Mouse (Mus musculus) retina, postnatal 1 day (tissue): Measurements from ENCODE around the gene Bcat1.

ENCODE experiments used
- DNase-seq: peaks from one replicate; pipeline ENCODE4 v3.0.0-alpha.2; 2012

Gene Bcat1

DNA sequence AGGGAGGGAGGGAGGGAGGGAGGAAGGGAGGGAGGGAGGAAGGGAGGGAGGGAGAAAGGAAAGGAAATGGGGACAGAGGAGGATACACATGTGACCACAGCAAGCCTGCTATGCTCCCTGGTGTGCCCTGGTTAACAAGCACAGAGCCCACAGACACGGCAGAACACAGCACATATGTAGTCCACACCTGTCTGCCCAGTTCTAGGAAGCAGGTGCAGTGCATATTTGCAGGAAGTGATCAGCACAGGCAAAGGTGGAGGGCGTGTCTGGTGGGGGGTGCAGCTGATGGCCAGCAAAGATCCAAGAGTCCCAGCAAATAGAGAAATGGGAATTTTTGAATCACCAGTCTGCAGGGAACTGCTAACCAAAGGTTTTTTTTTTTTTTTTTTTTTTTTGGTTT lies 23.3 kb downstream of the Bcat1 start:
- no peak for DNase-seq

DNA sequence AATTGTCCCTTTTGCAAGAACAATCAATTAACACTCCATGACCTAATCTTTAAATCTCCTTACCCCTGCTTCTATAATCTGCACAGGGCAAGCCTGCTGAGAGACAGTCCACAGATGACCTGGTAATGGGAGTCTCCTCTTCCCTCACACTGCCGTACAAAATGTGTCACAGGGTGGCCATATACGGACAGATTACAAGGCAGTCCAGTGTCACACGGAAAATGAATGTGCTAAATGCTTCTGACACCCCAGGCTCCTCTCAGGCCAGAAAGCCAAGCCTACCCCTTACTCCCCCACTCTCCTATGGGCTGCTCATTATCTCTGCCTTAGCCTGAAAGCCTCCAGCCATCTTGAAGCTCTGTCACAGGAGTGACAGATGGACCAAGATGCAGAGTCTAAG lies 25.1 kb downstream of the Bcat1 start:
- peak; percentile 93 for DNase-seq

DNA sequence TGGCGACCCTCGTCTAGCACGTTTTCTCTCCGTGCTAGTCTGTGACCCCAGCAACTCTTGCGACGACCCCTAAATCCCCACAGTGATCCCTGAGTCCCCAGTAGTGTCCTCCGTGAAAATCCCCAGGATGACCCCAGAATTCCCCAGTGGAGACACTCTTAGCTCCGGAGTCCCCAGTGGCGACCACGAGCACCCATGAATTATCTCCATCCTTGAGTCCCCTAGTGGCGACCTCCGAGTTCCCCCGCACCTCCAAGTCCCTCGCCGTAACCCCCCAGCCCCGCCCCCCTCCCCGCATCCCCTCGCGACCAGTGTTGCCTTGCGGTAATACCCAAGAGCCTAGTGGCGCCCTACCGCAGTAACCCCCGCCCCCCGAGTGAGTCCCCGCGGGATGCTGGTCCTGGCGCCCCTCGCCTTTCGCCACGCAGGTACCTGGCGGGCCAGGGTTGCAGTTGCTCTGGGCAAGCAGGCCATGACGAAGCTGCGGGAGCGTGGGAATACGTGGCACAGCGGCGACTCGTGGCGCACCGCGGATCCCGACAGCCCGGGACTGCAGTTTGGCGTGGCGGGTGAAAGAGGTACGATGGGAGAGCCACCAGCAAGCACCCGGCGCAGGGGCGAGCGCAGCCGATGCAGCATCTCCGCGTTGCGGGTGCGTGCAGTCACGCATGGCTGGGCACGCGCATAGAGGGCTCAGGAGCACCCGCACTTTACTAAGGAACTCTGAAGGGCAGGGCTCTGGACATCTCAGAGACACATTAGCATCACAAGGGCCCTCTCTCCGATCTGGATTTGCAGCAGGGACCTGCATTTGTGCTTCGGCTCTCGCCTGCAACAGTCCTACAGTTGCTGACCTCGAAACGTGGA lies 27.6 kb downstream of the Bcat1 start:
- peak; percentile 81 for DNase-seq

DNA sequence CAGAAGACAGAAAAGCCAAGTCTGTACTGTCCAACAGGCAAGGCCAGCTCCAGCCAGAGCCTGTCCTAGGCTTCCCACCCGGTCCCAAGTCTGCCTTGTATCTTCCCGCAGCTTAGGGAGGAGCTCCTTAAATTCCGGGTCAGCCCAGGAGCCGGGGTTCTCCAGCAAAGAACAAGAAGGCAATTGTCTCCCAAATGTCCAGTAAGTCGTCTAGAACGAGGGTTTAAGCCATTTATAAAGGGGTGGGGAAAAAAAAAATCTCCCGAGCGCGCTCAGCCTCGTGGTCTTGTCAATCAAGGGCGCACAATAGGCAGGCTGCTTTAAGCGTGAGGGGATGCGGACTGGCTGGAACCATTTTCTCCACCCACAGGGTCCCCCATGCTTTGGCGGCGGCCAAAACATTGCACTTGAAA lies 28.5 kb downstream of the Bcat1 start:
- peak; percentile 90 for DNase-seq

DNA sequence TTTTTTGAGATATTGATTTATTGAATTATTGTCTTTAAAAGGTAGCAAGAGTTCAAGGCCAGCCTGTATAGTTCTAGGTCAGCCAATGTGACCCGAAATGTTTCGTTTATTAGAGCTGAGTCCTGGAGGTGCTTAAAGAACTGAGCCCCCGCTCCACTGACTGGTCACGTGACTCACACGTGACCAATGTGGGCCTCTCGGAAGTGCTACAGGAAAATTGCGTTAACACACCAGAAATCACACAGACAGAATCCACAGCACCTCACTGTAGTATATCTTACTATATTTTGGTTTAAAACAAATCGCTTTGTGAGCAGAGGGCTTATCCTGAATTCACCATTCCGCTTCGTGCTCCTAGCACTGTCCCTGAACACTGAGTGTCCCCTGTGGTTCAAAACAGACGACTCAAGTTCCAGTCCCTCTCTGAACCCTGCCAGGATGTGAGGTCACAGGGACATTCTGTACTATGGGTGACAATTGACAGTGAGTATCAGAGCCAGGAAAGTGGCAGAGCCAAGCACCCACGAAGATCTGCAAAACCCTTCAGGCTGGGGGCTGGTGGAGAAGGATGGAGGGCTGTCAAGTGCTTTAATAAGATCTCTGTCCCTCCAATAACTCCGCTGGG lies 29.6 kb downstream of the Bcat1 start:
- no peak for DNase-seq

DNA sequence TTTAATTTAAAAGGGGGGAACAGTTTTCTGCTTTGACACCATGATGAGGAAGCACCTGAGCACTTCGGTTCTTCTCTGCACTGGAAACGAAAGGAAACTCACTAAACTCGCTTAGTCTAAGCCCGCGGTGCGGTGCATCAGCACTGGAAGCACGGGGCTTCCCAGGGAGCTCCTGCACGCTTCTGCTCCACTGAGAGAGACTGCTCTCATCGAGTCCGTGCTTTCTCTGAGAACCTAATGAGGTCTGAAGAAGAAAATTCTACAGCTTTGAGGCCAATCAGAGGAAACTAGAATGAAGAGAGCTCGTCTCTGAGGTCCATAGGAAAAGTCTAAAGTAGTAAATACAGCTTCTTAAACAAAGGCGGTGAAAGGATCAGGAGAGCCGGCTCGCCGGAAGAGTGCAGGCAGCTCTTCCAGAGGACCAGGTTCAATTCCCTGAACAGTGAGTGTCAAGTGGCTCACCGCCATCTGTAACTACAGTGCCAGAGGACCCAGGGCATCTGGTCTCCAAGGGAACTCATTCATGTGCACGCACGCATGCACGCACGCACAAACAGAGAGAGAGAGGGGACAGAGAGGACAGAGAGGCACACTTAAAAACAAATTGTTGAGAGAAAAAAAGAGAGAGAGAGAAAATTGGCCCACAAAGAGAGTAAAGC lies 30.9 kb downstream of the Bcat1 start:
- no peak for DNase-seq

DNA sequence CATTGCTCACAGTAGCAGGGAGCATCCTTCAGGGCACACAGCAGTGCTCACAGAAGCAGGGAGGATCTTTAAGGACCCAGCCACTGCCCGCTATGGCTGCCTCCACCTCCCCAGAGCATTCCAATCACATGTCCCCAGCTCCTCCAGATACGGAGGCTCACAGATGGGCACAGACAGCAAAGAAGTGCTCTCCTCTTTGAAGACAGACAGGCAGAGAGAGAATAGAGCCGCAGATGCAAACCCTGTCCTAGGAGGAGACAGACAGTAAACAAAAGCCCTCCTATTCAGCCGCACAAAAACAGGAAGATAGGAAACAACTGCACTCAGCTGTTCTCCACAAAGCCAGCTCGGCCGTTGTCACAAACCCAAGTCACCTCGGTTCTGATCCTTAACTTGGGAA lies 35.3 kb downstream of the Bcat1 start:
- no peak for DNase-seq

DNA sequence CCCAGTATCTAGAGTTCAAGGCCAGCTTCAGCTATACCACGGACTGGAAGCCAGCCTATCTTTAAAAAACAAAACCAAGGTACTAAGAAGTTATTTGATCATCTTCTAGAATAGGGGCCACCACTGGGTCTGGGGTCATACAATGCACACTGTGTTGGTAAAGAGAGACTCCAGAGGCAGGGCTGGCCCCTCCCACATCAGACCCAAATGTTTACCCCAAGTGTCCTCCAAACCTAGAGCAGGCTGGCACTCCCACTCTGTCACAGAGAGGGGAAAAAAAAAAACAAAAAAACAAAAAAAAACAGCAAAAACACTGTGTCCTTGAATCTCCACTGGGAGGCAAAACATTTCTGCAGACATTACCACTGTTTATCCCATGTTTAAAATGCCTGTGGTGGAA lies 38.4 kb downstream of the Bcat1 start:
- DNase-seq: no peak

DNA sequence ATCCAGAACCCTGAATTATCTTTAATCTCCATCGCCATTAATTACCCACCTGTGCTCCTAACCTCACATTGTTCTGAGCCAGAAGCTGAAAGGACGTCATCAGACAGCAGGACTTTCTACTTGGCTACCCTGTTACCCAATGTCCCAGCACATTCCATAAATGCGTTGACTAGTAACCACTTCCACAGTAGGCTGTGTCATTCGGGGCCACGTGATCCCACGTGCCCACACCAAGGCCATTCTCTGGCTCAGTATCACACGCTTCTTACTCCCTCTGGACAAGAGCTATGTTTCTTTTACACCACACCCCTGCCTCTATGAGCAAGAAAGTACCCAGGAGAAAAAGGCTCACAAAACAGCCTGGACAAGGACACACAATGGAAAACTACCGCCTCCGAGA lies 40.6 kb downstream of the Bcat1 start:
- no peak for DNase-seq

DNA sequence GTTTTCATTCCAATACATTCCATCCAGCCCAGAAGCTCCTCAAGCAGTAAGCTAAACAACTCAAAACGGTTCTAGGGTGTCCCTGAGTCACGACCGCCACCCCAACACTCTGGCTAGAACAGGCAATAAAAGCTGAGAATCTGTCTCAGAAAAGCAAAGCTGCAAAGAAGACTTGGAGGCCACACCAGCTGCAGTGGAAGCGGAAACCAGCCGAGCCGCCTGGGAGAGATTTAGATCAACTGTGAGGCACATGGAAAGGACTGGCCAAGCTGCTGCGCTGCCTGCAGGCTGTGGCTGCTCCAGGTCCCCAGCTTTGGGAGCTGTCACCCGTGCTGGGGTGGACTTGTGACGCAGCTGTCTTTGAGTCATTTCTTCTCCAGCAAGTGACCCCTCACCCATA lies 45.4 kb downstream of the Bcat1 start:
- DNase-seq: no peak

DNA sequence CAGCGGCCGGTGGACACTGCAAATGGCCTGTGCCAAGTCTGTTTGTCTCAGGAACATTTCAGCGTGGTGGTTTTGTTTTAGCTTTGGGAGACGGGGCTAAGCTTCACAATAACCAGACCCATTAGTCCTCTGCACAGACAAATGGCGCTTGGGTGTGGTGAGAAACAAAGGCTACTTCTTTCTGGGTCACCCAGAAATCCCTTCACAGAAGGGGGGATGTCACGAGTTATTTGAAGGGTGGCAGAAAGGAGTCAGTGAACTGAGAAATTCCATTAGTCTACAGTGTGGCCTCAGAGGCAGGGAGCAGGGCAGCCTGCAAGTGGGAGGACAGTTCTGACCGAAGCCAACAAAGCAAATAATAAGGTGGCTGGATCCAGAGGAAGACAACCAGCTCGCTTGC lies 52.0 kb downstream of the Bcat1 start:
- DNase-seq: peak; percentile 93

DNA sequence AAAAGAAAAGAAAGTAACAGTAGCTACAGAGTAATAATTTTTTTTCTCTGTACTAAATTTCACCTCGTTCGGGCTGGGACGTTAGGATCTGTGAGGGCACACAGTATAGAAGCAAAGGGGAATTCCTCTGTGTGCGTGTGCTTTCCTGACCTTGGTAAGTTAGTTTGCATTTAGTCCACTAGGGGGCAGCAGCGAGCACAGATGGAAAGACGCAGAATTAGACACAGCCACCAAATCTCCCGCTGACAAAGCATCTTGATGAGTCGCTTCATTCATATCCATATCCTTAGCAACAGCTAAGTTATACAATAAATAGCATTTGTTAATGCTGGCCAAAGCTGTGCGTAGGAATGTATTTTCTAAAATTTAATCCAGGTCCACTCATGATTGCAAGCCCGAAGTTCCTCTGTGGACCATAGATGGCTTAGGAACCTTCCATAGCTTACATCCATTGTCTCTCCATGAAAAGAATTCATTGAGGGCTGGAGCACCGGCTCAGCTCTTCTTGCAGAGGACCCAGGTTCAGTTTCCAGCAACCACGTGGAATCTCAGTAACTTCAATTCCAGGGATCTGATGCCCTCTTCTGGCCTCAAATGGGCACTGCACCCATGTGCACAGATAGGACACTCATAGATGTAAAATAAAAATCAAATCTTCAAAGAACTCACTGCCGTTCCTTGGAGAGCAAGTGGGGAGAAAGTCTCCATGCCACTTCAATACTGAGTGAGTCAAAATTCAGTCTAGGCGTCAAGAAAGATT lies 52.8 kb downstream of the Bcat1 start:
- peak; percentile 78 for DNase-seq

DNA sequence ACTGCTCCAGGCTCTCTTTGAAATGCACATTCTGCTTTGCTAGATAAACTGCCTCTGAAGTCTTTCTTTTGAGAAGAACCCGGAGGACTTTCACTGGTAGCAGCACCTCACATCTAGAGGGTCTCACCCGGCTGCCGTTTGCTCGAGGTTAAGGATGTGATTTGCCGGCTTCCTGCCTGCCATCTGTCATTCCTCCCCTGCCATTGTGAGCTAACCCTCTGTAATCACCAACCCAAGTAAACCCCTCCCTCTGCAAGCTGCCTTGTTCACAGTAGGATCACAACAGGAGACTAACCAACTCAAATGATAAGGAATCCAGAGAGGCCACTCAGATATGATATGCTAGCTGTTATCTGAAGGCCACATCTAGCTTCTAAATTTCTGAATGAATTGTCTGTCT lies 53.6 kb downstream of the Bcat1 start:
- peak; percentile 51 for DNase-seq

DNA sequence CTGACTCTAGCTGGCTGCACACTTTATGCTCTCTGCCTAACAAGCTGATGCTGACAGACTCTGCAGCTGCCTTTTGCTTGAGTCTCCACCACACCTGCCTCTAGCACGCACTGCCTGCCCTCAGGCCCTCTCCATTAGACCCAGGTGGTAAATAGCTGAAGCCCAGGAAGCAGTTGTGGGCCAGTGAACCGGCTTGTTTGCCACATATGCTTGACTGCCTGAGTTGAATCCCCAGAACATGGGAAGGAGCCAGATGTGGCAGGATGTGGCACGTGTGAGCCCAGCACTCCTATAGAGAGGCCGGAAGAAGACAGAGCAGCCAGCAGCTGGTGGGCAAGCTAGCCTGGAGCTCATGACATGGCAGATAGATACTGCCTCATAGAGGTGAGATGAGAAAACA lies 55.4 kb downstream of the Bcat1 start:
- DNase-seq: peak; percentile 49

DNA sequence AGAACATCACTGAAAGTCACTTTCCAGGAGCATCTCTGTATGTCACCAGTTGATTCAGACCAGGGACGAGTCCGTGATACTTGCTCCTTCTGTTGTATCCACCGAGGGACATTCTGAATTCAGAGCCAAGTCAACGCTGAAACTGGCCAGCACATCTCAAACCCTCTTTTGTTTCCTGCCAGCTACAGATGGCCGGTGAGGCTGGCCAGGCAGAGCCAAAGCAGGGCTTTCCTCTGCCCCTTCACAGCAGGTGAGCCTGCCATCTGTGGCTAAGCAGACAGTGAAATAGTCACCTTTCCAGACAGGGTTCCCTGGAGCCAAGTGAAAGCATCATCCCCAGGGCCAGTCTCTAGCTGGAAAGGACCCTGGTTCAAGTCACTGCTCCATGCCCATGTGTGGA lies 57.7 kb downstream of the Bcat1 start:
- DNase-seq: no peak

DNA sequence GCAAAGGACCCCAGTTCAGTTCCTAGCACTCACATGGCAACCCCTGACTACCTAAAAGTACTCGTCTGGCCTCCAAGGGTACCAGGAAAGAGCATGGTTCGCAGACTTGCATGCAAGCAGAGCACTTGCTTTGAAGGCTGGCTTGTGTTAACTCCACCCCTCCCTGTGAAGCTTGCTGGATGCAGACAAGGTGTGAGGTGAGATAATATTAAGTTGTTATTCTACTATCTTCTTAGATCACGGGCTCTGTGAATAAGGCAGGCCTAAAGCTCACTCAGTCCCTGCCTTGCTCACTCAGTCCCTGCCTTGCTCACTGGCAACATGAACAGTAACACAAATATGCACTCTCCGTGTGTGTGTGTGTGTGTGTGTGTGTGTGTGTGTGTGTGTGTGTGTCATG lies 58.5 kb downstream of the Bcat1 start:
- no peak for DNase-seq

DNA sequence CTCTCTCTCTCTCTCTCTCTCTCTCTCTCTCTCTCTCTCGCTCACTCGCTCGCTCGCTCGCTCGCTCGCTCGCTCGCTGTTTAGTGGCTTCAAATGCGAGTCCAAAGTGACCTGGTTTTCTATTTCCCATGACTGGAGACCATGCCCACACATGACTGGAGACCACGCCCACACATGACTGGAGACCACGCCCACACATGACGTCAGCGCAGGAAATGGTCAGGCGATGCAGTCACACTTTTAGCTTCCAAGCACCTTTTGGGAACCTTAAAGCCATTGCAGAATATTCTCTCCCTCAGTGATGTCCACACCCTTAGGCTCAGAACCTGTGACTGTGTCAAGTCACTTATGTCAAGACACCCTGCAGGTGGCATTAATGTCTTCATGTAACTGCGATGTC lies 59.3 kb downstream of the Bcat1 start:
- no peak for DNase-seq

DNA sequence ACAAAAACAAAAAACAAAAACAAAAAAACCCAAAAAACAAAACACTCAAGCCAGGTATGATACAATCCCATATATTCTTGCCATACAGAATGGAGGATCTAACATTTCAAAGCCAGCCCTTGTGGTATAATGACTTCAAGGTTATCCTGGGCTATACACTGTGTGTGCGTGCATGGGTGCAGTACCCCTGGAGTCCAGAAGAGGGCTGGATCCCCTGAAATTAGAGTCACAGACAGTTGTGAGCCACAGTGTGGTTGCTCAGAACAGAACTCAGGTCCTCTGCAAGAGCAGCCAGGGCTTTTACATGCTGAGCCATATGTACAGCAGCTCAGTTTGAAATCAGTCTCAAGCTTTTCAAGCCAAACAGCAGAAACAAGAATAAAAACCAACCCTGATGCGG lies 61.0 kb downstream of the Bcat1 start:
- DNase-seq: no peak

DNA sequence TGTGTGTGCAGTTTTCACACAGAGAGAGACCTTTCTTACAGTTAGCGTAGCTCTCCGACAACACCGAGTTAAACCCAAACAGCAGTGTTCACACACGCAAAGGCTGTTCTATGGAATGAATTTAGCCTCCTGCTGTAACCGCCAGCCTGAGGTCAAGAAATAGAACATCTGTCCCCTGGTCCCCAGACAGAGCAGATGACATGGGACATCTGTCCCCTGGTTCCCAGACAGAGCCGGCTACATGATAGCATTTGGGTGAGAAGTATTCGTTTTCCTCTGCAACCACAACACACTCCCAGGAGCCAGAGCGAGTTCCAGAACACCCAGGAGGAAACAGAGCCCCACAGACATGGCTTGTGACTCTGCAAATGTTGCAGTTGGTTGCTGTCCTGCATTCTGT lies 63.3 kb downstream of the Bcat1 start:
- DNase-seq: no peak

DNA sequence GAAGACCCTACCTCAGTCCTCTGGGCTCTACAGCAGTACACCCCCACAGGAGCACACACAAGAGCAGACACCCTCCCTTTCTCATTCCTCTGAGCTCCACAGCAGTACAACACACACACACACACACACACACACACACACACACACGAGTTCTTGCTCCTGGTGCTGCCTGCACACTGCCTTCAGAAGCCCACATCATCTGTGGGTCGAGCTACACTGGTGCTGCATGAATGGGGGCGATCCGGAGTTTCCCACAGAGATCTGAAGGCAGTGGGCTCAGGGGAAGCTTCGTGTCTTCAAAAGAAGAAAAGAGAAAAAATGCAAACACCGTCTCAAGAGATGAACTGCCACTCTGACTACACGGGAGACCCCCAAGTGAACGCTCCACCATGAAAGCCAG lies 64.8 kb downstream of the Bcat1 start:
- DNase-seq: no peak

DNA sequence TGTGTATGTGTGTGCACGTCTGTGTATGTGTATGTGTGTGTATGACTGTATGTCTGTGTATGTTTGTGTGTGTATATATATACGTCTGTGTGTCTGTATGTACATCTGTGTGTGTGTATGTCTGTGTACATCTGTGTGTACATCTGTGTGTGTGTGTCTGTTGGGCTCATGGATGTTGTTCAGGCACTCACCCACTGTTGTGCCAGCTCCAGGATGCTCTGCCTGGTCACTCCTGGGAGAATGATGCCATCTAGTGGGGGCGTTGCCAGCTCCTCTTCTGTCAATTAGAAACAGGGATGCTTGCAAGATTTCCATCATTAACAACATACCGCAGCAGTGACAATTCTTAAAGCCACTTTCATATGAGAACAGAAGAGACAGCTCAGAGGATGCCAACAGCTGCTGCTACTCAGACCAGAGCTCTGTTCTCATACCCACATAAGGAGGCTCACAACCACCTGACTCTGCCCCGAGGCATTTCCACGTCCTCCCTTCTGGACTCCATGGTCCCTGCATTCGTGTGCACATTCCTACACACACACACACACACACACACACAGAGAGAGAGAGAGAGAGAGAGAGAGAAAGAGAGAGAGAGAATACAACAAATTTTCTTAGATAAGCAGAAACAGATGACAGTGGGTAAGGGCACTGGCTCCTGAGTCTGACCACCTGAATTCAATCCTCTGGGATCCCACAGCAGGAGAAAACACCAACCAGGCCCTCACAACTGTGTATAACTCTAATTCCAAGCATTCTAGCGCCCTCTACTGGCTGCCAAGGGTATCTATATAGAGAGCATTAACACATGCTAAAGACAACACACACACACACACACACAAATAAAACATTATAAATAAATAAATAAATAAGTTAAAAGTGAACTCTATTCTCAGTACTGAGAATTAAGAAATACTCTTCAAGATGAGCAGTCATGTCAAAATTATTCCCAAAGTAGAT lies 65.8 kb downstream of the Bcat1 start:
- peak; percentile 55 for DNase-seq

DNA sequence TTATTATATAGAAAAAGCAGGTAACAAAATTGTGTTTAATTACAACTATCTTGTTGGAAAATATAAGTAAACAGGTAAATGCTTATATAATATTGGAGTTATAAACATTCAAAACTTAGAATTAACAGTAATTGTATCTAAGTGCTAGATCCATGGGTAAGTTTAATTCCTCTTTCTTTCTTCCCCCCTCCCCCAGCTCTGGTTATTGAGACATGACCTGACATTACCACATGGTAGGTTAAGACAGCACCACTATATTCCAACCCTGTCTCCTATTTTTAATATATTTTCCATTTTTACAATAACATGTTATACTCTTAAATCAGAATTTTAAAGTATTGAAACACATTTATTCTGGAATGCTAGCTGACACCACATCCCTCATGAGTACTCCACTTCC lies 72.5 kb downstream of the Bcat1 start:
- DNase-seq: no peak
